Mouse (Mus musculus): ENCODE measurements around the gene Gm9008.
"Not testable (repeated sequence)": the region's sequence is repeated elsewhere in the genome, so short reads cannot be mapped to it uniquely, and the experiment has no call there.

Gene Gm9008

DNA sequence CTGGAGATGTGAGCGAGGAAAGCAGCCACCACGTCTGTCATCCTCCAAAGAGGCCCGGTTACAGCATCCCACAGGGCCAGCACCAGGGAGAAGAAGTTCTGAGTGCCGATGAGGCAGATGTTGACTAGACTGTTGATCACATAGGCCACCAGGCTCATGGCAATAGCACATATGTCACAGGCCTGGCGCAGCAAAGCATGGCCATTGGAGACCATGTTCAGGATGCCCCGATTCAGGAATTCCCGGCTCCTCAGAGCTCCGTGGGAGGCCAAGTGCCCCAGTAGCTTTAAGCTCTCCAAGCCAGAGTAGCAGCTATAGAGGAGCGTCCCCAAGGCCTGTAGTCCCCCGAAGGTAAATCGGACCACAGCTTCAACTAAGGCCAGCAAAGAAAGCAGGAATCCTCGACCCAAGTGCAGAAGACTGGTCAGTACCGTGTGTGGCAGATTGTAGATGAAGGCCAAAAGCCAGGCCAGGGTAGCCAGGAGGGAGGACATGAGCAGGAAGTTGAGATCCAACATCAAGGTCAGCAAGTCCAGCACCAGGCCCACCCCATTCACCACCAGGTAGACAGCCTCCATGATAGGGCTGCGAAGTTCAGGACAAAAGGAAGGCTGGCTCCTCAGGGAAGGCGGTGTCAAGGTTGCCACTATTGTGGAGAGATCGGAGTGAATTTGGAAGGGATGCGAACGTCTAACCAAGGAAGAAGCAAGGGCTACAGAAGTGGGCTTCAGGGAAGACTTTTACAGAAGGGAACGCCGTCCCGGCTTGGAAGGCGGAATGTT, at the start of gene Gm9008:
Gm9008 (minus strand) TSS at position 731 of the 782 bp plus-strand sequence.
- DNase-seq (ENCODE audit: low spot score) = not testable (repeated sequence)

GRCm38 (mm10) chr6:76521975-76522641, 24.5 kb upstream of the Gm9008 start:
- no peak for DNase-seq (ENCODE audit: low spot score)

DNA sequence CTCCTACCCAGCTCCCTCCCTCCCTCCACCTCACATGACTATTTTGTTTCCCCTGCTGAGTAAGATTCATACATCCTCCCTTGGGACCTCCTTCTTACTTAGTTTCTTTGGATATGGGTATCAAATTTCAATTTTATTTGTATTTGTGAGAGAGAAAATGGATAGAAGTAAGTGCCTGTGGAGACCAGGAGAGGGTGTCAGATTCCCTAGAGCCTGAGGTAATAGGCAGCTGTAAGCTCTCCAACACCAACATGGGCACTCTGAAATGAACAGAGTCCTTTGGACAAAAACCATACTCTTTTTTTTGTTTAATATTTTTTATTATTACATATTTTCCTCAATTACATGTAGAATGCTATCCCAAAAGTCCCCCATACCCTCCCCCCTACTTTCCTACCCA, 12.6 kb upstream of the Gm9008 start:
- DNase-seq (ENCODE audit: low spot score) = no peak

DNA sequence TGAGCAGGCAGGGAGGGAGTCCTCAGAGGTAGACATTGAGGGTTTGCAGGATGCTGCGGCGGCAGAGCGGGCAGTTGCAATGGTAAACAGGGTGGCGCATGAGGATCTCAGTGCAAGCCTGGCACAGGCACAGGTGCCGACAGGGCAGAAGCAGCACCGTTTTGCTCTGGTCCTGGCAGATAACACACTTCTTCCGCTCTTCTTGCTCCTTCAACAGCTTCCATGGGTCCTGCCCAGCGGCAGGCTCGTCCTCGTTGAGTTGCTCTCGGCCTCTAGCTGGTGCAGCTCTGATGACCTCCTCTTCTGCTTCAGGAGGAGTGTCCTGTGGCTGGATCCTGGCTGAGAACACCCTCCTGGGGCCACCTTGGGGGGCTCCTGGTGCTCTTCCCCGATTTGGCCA, 1.2 kb downstream of the Gm9008 start:
- DNase-seq (ENCODE audit: low spot score) = not testable (repeated sequence)

DNA sequence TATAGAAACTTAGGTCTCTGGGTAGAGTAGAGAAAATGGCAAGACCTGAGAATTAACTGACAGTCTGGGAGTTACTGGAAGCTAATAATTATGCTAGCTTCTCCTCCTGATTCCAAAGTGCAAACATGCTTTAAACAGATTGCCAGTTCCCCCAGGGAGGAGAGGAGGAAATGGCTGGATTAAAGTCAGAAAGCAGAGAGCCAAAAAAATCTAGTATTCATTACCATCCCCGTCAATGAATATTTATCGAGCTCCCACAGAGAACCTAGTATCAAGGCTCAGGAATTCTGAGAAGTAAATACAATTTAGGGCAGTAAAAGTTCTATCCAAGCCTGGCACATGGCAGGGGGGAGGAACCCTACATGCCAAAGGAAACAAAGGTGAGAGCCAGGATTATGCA, 29.4 kb downstream of the Gm9008 start:
- DNase-seq (ENCODE audit: low spot score) = no peak
